Mouse (Mus musculus): ENCODE measurements around the gene Ptpru. TPM values are rescaled to one million over a fixed set of nuclear protein-coding genes. Genes with fewer than 3 reads are reported as not detected.

Ptpru gene
- polyA plus RNA-seq (2011; ENCODE audit: insufficient read depth, insufficient read length, low read depth, missing spikeins), result 12.1 and 12.8 TPM in 2 replicates

DNA sequence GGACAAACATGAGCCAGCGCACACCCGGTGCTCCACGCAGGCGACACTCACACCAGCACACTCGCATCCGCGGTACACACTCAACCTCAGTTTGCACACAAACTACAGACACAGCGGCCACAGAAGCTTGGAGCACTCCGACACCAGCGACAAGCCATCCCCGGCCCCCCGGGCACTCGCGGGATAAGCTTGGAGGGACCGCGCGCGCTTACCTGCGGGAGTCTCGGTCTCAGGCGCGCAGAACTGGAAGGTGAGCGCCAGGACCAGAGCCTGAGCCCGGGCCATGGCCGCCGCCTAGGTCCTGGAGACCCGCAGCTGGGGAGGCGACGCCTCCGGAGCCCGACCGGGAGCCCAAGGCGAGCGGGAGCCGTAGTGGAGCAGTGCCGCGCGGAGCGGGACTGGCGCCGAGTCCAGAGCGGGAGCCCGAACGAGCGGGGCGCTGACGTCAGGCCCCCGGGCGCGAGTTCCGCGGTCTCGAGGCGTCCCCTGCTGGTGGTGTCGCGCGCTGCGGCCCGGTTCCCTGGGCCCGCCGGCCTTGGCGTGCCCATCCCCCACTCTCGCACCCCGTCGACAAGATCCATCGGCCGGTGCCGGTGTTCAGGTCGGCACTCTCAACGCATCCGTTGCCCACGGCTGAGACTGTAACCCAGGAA lies at the start of gene Ptpru:
Gene Ptpru, minus strand, starts transcription at position 417 of the 653 bp plus-strand sequence.
- H3K36me3 ChIP-seq (ENCODE audit: control insufficient read depth, insufficient read depth, low read length, poor library complexity, severe bottlenecking), result no peaks in the 10 kb centered on the region
- no peak within 1 kb of the TSS for H3K27ac ChIP-seq (ENCODE audit: insufficient read depth, low read length)
- H3K9me3 ChIP-seq (replicated peaks; ENCODE audit: control insufficient read depth, insufficient read depth, low read length, poor library complexity, severe bottlenecking), result no peaks in the 10 kb centered on the region
- H3K27me3 ChIP-seq (ENCODE audit: control insufficient read depth, insufficient read depth, low read length, poor library complexity, severe bottlenecking), result no peaks in the 10 kb centered on the region
- H3K4me3 ChIP-seq (ENCODE audit: low read depth, low read length), result peak within 1 kb of the TSS; percentile 59
- peak within 1 kb of the TSS; percentile 62 for H3K9ac ChIP-seq (ENCODE audit: low read depth, poor library complexity, severe bottlenecking)
- TF ChIP-seq EP300 (IDR thresholded peaks at IDR 0.05; ENCODE audit: insufficient read depth, low read depth, low read length) (peak; percentile 59; the same call in 1 of the 2 replicates), CTCF (IDR thresholded peaks at IDR 0.05; ENCODE audit: low read depth, low read length) (peak; percentile 76), POLR2A (IDR thresholded peaks at IDR 0.05; ENCODE audit: insufficient read depth, low read length) (no peak)
- H3K4me1 ChIP-seq (ENCODE audit: control insufficient read depth, insufficient read depth, low read length), result peaks cover 3% of the 10 kb centered on the region

DNA sequence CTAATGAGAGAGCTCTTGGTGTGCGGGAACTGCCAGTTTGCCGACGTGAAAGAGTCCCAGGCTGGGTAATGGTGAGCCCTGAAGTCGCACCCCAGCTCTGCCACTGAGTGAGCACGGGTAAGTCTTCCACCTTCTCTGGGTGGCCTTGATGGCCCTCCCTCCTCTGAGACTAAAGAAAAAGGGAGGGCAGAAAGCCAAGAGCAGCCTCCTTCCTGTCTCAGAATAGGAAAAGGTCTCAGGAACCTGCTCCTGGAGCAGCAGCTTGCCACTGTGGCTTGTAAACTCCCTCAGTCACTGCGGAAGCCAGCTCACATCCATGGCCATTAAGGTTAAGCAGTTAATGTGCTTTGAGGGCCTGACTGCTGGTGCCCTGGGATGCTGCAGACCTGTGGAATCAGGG lies 47.3 kb upstream of the Ptpru start:
- Histone ChIP-seq H3K27me3 (ENCODE audit: control insufficient read depth, insufficient read depth, low read length, poor library complexity, severe bottlenecking) (no peaks in the 10 kb centered on the region), H3K27ac (ENCODE audit: insufficient read depth, low read length) (no peak overlapping the region), H3K36me3 (ENCODE audit: control insufficient read depth, insufficient read depth, low read length, poor library complexity, severe bottlenecking) (peaks cover 11% of the 10 kb centered on the region; the same call in 1 of the 2 replicates), H3K4me3 (ENCODE audit: low read depth, low read length) (no peak overlapping the region), H3K4me1 (ENCODE audit: control insufficient read depth, insufficient read depth, low read length) (no peaks in the 10 kb centered on the region), H3K9me3 (replicated peaks; ENCODE audit: control insufficient read depth, insufficient read depth, low read length, poor library complexity, severe bottlenecking) (no peaks in the 10 kb centered on the region), H3K9ac (ENCODE audit: low read depth, poor library complexity, severe bottlenecking) (no peak overlapping the region)
- TF ChIP-seq CTCF (IDR thresholded peaks at IDR 0.05; ENCODE audit: low read depth, low read length), result no peak
- no peak for TF ChIP-seq POLR2A (IDR thresholded peaks at IDR 0.05; ENCODE audit: insufficient read depth, low read length)
- no peak for TF ChIP-seq EP300 (IDR thresholded peaks at IDR 0.05; ENCODE audit: insufficient read depth, low read depth, low read length)

DNA sequence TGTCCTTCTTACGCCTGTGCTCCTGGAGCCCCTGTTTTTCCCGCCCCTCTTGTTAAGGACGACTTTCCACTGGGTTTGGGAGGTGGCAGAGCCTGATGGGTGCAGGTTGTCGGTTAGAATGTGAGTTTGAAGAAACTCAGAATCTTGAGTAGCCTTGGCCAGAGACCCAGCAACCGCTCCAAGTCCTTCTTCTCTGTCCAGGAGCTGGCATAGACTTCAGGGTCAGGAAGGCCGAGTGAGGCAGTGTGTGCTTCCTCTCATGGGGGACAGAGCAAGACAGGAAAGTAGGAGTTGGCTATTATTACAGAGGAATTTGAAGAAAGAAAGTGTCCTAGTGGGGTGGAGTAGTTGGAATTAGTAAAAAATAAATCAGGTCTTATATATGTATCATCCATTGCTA lies 45.5 kb upstream of the Ptpru start:
- H3K27ac ChIP-seq (ENCODE audit: insufficient read depth, low read length), result no peak overlapping the region
- H3K36me3 ChIP-seq (ENCODE audit: control insufficient read depth, insufficient read depth, low read length, poor library complexity, severe bottlenecking), result peaks cover 11% of the 10 kb centered on the region; the same call in 1 of the 2 replicates
- no peak overlapping the region for H3K9ac ChIP-seq (ENCODE audit: low read depth, poor library complexity, severe bottlenecking)
- H3K27me3 ChIP-seq (ENCODE audit: control insufficient read depth, insufficient read depth, low read length, poor library complexity, severe bottlenecking), result no peaks in the 10 kb centered on the region
- no peaks in the 10 kb centered on the region for H3K4me1 ChIP-seq (ENCODE audit: control insufficient read depth, insufficient read depth, low read length)
- no peak overlapping the region for H3K4me3 ChIP-seq (ENCODE audit: low read depth, low read length)
- no peaks in the 10 kb centered on the region for H3K9me3 ChIP-seq (replicated peaks; ENCODE audit: control insufficient read depth, insufficient read depth, low read length, poor library complexity, severe bottlenecking)
- TF ChIP-seq CTCF (IDR thresholded peaks at IDR 0.05; ENCODE audit: low read depth, low read length), result no peak
- TF ChIP-seq EP300 (IDR thresholded peaks at IDR 0.05; ENCODE audit: insufficient read depth, low read depth, low read length), result no peak
- TF ChIP-seq POLR2A (IDR thresholded peaks at IDR 0.05; ENCODE audit: insufficient read depth, low read length), result no peak

DNA sequence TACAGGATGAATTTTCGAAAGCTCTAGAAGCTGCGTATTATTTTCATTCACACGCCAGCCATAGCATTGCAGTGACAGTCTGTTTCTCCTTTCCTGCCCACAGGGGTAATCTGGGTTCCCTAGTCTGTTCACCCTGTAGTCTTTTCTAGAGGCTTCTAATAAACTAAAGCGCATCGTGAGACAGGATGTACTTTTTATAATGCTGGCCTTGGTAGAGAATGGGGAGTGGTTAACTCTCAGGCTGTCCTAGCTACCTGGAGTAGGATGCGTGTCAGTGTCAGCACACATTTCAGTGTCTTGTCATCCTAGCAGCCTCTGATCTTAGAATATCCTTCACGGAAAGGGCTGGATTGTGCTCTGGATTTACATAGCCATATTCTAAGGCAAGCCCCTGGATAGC lies 43.2 kb upstream of the Ptpru start:
- Histone ChIP-seq H3K27ac (ENCODE audit: insufficient read depth, low read length) (no peak overlapping the region), H3K9ac (ENCODE audit: low read depth, poor library complexity, severe bottlenecking) (no peak overlapping the region; the same call in 1 of the 2 replicates), H3K4me3 (ENCODE audit: low read depth, low read length) (no peak overlapping the region), H3K9me3 (replicated peaks; ENCODE audit: control insufficient read depth, insufficient read depth, low read length, poor library complexity, severe bottlenecking) (no peaks in the 10 kb centered on the region), H3K36me3 (ENCODE audit: control insufficient read depth, insufficient read depth, low read length, poor library complexity, severe bottlenecking) (peaks cover 11% of the 10 kb centered on the region; the same call in 1 of the 2 replicates), H3K27me3 (ENCODE audit: control insufficient read depth, insufficient read depth, low read length, poor library complexity, severe bottlenecking) (no peaks in the 10 kb centered on the region), H3K4me1 (ENCODE audit: control insufficient read depth, insufficient read depth, low read length) (peaks cover 2% of the 10 kb centered on the region)
- no peak for TF ChIP-seq CTCF (IDR thresholded peaks at IDR 0.05; ENCODE audit: low read depth, low read length)
- TF ChIP-seq EP300 (IDR thresholded peaks at IDR 0.05; ENCODE audit: insufficient read depth, low read depth, low read length), result no peak
- TF ChIP-seq POLR2A (IDR thresholded peaks at IDR 0.05; ENCODE audit: insufficient read depth, low read length), result no peak

GRCm38 (mm10) chr4:131879692-131880091 lies 41.6 kb upstream of the Ptpru start:
- Histone ChIP-seq H3K27me3 (ENCODE audit: control insufficient read depth, insufficient read depth, low read length, poor library complexity, severe bottlenecking) (no peaks in the 10 kb centered on the region), H3K36me3 (ENCODE audit: control insufficient read depth, insufficient read depth, low read length, poor library complexity, severe bottlenecking) (0 out of 2 replicates have a peak, but pooled peaks cover 2% of the 10 kb centered on the region), H3K27ac (ENCODE audit: insufficient read depth, low read length) (no peak overlapping the region), H3K9ac (ENCODE audit: low read depth, poor library complexity, severe bottlenecking) (no peak overlapping the region), H3K4me1 (ENCODE audit: control insufficient read depth, insufficient read depth, low read length) (peaks cover 4% of the 10 kb centered on the region), H3K9me3 (replicated peaks; ENCODE audit: control insufficient read depth, insufficient read depth, low read length, poor library complexity, severe bottlenecking) (no peaks in the 10 kb centered on the region), H3K4me3 (ENCODE audit: low read depth, low read length) (no peak overlapping the region)
- TF ChIP-seq CTCF (IDR thresholded peaks at IDR 0.05; ENCODE audit: low read depth, low read length), result no peak
- no peak for TF ChIP-seq EP300 (IDR thresholded peaks at IDR 0.05; ENCODE audit: insufficient read depth, low read depth, low read length)
- no peak for TF ChIP-seq POLR2A (IDR thresholded peaks at IDR 0.05; ENCODE audit: insufficient read depth, low read length)

DNA sequence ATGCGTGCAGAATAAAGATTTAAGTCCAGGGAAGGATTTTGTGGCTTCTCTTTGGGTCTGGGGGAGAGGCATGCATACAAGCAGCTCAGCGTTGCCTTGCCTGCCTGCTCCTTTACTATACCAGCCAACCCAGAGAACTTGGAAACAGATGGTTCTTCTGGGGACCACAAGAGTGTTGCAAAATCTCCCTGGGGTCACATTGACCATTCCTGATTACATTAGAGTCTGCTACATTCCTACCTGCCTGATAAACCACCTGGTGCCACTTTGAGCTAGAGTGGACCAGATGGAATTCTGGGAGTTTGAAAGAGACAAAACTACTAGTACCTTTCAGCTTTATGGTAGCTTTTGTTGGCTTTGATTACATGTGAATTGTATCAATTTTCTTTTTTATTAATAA lies 38.7 kb upstream of the Ptpru start:
- H3K4me3 ChIP-seq (ENCODE audit: low read depth, low read length), result no peak overlapping the region
- TF ChIP-seq POLR2A (IDR thresholded peaks at IDR 0.05; ENCODE audit: insufficient read depth, low read length) (no peak), EP300 (IDR thresholded peaks at IDR 0.05; ENCODE audit: insufficient read depth, low read depth, low read length) (no peak), CTCF (IDR thresholded peaks at IDR 0.05; ENCODE audit: low read depth, low read length) (no peak)
- no peaks in the 10 kb centered on the region for H3K27me3 ChIP-seq (ENCODE audit: control insufficient read depth, insufficient read depth, low read length, poor library complexity, severe bottlenecking)
- no peak overlapping the region for H3K9ac ChIP-seq (ENCODE audit: low read depth, poor library complexity, severe bottlenecking)
- H3K9me3 ChIP-seq (replicated peaks; ENCODE audit: control insufficient read depth, insufficient read depth, low read length, poor library complexity, severe bottlenecking), result no peaks in the 10 kb centered on the region
- H3K4me1 ChIP-seq (ENCODE audit: control insufficient read depth, insufficient read depth, low read length), result peaks cover 4% of the 10 kb centered on the region
- no peak overlapping the region for H3K27ac ChIP-seq (ENCODE audit: insufficient read depth, low read length)
- H3K36me3 ChIP-seq (ENCODE audit: control insufficient read depth, insufficient read depth, low read length, poor library complexity, severe bottlenecking), result no peaks in the 10 kb centered on the region
